Mouse (Mus musculus) kidney, postnatal 25 days (tissue): ENCODE data around the gene Rfng.

Source experiments
- DNase-seq, 2 experiments: peaks; one replicate each; pipeline ENCODE4 v3.0.0; 2021; ENCODE audit warnings: mixed read lengths in 2 of 2

The Rfng gene

DNA sequence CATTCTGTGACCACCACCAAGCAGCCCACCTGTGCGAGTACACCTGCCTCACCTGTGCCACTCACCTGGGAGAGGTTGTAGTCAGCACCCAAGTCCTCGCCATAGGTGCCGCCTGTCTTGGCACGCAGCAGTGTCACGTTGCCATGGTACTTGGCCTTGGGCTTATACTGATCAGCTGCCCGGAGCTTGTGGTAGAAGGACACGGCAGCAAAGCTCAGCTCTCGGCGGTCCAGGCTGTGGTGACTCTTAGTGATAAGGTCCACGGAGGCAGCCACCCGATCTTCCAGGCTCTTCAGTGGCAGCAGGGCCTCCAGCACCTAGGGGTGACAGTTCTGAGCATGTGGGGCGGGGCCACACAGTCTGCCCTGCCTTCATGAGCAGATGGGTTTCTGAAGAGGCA, 24.0 kb upstream of the Rfng start:
- no peak for DNase-seq

- DNase-seq: no peak
Observed at GRCm38 (mm10) chr11:120805375-120806298, 21.6 kb upstream of the Rfng start.

DNA sequence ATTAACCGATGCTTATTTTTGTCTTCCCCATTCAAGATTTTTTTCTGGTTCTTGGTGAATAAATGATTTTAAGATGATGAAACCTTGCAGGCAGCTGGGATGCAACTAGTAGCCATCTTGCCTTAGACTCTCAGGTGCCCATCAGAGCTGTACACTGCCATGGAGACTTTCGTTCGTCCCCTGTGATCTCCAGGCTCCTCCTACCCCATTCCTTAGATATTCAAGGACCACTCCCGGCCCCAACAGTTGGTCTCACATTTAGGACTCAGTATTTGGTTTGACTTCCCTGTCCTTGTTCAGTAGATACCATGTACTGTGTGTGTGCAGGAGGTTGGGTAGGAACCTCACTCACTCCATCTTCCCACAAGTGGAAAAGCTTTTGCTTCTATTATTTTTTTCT, 20.8 kb upstream of the Rfng start:
- no peak for DNase-seq

DNA sequence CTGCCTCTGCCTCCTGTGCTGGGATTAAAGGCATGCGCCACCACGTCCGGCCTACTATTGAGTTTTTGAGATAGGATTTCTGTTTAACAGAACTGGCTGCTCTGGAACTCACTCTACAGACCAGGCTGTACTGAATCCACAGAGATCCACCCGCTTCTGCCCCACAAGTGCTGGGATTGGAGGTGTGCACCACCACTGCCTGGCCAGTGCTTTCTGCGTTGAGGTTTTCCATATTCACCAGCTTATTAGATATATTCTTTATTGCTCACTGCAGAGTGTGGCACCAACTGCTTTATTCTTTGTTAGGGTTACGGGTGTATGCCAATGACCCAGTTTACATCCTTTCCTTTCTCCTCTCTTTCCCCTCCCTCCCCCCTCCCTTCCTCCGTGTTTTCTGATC, 20.3 kb upstream of the Rfng start:
- no peak for DNase-seq

- peak; percentile 91 to 97 for DNase-seq
Observed at GRCm38 (mm10) chr11:120800061-120800904, 16.3 kb upstream of the Rfng start.

DNA sequence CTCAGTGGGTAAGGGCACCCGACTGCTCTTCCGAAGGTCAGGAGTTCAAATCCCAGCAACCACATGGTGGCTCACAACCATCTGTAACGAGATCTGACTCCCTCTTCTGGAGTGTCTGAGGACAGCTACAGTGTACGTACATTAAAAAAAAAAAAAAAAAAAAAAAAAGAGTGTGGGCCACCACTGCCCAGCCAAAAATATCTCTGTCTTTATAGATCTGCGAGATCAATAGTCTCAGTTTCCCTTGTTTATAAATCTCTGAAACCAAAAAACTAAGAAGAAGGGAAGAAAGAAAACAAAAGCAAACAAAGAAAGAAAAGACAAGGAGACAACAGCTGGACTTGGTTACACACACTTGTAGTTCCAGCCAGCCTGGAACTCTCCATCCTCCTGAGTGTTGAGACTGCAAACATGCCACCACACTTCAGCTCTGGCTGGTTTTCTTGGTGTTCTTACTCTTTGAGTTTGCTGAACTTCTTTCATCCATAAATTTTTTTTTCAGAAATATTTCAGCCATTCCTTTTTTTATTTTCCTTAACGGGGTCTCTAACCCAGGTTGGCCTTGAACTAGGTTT, 15.4 kb upstream of the Rfng start:
- DNase-seq: no peak

DNA sequence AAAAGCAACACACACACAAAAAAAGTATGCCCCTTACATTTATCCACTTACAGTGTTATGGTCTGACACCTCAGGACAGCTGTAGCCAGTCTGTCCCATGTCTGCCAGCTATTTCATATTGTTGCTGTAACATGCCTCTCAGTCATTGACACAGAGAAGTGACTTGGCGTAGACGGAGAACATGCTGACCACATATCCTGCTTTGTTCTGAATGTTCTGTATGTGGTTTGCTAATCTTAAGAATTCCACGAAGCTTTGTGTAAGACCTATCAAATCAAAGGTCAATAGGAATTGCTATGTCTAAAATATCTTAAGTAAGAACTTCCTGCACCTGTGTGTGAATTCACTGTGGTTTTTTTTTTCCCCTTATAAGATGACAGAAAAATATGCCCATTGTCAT, 14.2 kb upstream of the Rfng start:
- DNase-seq: no peak

DNA sequence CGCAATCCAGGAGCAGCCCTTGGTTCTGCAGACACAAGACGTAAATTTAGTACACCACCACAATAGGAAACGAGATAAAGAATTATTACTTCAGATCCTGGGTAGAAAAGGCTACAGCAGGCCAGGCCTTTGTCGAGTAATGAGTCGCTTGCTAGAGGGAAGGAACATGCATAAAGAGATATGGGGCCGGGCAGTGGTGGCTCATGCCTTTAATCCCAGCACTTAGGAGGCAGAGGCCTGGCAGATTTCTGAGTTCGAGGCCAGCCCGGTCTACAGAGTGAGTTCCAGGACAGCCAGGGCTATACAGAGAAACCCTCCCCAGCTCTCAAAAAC, 12.6 kb upstream of the Rfng start:
- no peak for DNase-seq

GRCm38 (mm10) chr11:120795756-120796613, 12.0 kb upstream of the Rfng start, which contains the start of gene Dus1l:
TSS of gene Dus1l (minus strand) at chr11:120796403.
- peak; percentile 96 to 97 for DNase-seq

GRCm38 (mm10) chr11:120792652-120793051, 8.6 kb upstream of the Rfng start:
- no peak for DNase-seq

- DNase-seq: peak in 1 of 2 experiments; percentile 24
Observed at GRCm38 (mm10) chr11:120789810-120790209, 5.8 kb upstream of the Rfng start.

DNA sequence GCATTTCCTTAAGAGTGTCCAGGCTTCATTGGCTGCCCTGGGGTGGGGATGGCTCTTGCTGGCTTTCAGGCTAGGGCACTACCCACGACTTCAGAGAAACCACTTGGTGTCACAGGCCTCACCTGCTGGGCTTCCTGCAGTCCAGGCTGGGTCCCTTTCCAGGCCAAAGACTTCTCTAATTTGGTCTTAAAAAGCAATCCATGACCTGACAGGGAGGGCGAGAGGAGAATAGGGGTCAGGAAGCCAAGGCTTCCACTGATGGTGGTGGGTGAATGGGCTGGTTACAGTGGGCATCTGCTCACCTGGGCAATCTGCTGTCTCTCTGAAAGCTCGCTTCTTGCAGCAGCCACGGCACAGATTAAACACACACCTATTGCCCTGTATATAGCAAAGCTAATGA, 5.3 kb upstream of the Rfng start:
- peak in 1 of 2 experiments; percentile 33 for DNase-seq

DNA sequence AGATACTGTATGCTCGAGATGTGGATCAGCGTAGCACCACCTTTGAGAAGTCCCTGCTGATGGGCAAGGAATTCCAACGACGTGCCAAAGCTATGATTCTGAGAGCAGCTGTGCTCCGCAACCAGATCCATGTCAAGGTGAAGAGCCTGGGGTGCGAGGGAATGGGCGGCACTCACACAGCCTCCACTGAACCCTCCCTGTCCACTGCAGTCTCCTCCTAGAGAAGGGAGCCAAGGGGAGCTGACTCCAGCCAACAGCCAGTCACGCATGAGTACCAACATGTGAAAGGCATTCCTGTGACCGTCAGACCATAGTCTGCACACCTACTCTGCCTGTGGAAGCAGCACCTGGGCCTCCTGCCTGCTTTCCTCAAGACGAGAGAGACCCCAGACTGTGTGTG, 4.5 kb upstream of the Rfng start:
- peak; percentile 25 to 73 for DNase-seq

- peak in 1 of 2 experiments; percentile 24 for DNase-seq
Observed at GRCm38 (mm10) chr11:120785145-120785544, 1.1 kb upstream of the Rfng start.

GRCm38 (mm10) chr11:120783426-120784063, 462 bp downstream of the Rfng start:
- DNase-seq: peak in 1 of 2 experiments; percentile 52

DNA sequence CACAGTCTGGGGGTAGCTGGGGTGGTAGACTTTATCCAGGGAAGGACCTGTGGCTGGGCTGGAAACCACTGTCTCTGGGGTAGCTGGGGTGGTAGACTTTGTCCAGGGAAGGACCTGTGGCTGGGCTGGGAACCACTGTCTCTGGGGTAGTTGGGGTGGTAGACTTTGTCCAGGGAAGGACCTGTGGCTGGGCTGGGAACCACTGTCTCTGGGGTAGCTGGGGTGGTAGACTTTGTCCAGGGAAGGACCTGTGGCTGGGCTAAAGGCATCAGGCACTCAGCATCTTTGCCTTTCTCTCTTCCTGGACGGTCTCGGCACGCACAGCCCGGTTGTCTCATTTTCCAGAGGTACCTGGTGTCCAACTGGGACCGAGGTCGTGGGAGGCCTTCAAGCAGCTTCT, 2.6 kb downstream of the Rfng start:
- DNase-seq: peak in 1 of 2 experiments; percentile 72

DNA sequence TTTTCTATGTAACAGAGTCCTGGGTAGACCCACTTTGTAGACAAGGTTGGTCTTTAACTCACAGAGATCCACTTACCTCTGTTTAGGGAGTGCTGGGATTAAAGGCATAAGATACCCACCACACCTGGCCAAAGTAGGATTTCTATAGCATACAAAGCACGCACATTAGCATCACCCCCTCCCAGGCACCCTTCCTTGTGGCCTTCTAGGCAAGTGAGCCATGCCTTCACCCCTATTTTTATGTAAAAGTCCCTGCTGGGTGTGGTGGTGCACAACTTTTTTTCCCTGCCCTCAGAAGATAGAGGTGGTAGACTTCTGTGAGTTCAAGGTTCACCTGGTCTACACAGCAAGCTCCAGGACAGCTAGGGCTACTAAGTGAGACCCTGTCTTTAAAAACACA, 4.1 kb downstream of the Rfng start:
- DNase-seq: no peak

GRCm38 (mm10) chr11:120777123-120777522, 6.9 kb downstream of the Rfng start:
- peak in 1 of 2 experiments; percentile 6 for DNase-seq

- peak; percentile 94 to 98 for DNase-seq
Observed at GRCm38 (mm10) chr11:120775774-120776469, 8.1 kb downstream of the Rfng start.

DNA sequence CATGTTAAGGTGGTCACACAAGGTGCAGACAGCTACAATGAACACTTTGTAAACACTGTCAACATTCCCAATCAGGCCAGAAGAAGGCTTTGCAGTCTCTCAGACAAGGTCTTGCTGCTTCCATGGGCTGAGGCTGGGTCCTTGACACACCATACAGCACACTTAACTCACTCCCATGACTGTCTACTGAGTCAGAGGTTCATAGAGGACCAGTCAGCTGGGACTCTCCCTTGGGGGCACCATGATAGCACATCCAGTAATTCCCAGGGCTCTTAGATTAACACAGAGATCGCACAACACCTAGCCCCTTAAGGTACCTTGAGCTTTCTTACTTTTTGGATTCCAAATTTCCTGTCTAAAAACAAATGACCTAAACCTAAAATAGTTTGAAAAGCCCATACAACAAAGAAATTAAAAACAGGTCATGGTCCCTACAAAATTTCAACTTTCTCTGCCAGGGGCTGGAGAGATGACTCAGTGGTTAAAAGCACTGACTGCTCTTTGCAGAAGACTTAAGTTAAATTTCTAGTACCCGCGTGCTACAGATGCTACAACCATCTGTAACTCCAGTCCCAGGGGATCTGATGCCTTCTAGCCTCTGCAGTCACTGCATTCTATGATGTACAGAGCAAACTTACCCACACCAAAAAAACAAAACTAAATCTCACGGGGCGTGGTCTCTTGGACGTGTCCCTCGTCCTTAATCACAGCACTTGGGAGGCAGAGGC, 10.4 kb downstream of the Rfng start:
- DNase-seq: peak in 1 of 2 experiments; percentile 3
